Mouse (Mus musculus) spleen, adult 2 months (tissue): ENCODE data around the gene Cd200r4. TPM values are rescaled to one million over a fixed set of nuclear protein-coding genes. Genes with fewer than 3 reads are reported as not detected.
"Not testable (repeated sequence)": the region's sequence is repeated elsewhere in the genome, so short reads cannot be mapped to it uniquely, and the experiment has no call there.

ENCODE experiments used
- DNase-seq, 2 experiments: peaks; one replicate each; pipeline versions ENCODE4 v3.0.0 to v3.0.0-alpha.2; 2012 to 2021; ENCODE audit warnings: low spot score in 2 of 2, low read depth in 1 of 2
- H3K27ac ChIP-seq: fragments of 200-500 bp; 2 replicates; pipeline ENCODE4 v1.5.1; 2012; ENCODE audit warnings: low read length, inconsistent platforms; ENCODE audit not compliant: insufficient read depth
- H3K27me3 ChIP-seq: fragments of 200-500 bp; 2 replicates; pipeline ENCODE4 v1.6.1; 2012; ENCODE audit warnings: mild to moderate bottlenecking, moderate library complexity, low read length, inconsistent platforms; ENCODE audit not compliant: control insufficient read depth, insufficient read depth
- H3K36me3 ChIP-seq: fragments of 200-500 bp; 2 replicates; pipeline ENCODE4 v1.6.1; 2012; ENCODE audit warnings: mild to moderate bottlenecking, low read length, inconsistent platforms; ENCODE audit not compliant: control insufficient read depth, insufficient read depth
- H3K4me1 ChIP-seq: fragments of 200-500 bp; 2 replicates; pipeline ENCODE4 v1.6.1; 2011; ENCODE audit warnings: inconsistent platforms; ENCODE audit not compliant: control insufficient read depth, insufficient read depth, insufficient read length
- H3K4me3 ChIP-seq: fragments of 200-500 bp; 2 replicates; pipeline ENCODE4 v1.5.1; 2011; ENCODE audit warnings: mild to moderate bottlenecking, inconsistent platforms; ENCODE audit not compliant: insufficient read depth, insufficient read length; ENCODE audit errors: extremely low read depth
- CTCF ChIP-seq: fragments of 200-500 bp; IDR thresholded peaks from 2 replicates; pipeline ENCODE4 v1.5.1; 2011; ENCODE audit warnings: mild to moderate bottlenecking, inconsistent platforms; ENCODE audit not compliant: insufficient read depth, insufficient read length, insufficient replicate concordance; ENCODE audit errors: extremely low read depth
- POLR2A ChIP-seq: fragments of 200-500 bp; IDR thresholded peaks from 2 replicates; pipeline ENCODE4 v1.6.1; 2011; ENCODE audit warnings: low read depth, low read length, inconsistent platforms
- WGBS: fragments of 180-500 bp; shearing (Covaris S2); methylation state at CpG from one replicate; pipeline ENCODE4 v1.1.7; 2018; 5-methylcytosine and 5-hydroxymethylcytosine counted together
- polyA plus RNA-seq: library from polyadenylated mRNA; depleted of rRNA; stranded (reverse); fragments of >200 nt; gene quantifications from 2 replicates; pipeline ENCODE4 v1.2.3, GENCODE M21; 2012

Cd200r4 gene
- polyA plus RNA-seq, 1 experiment: 1.2 TPM

GRCm38 (mm10) chr16:44805976-44806375 lies 5.6 kb upstream of the Cd200r4 start:
- TF ChIP-seq CTCF: no peak
- no peak for TF ChIP-seq POLR2A
- H3K4me1 ChIP-seq: no peaks in the 10 kb centered on the region
- no peaks in the 10 kb centered on the region for H3K36me3 ChIP-seq
- H3K27me3 ChIP-seq: no peaks in the 10 kb centered on the region
- no peak overlapping the region for H3K27ac ChIP-seq
- DNase-seq: no peak
- H3K4me3 ChIP-seq: no peak overlapping the region

- DNase-seq, H3K27me3 ChIP-seq, H3K4me3 ChIP-seq, H3K36me3 ChIP-seq, H3K4me1 ChIP-seq, H3K27ac ChIP-seq: not testable (repeated sequence)
- WGBS: 88% methylated on average over 4 of the region's 4 CpGs
Measured at GRCm38 (mm10) chr16:44810223-44810622, 1.3 kb upstream of the Cd200r4 start.

GRCm38 (mm10) chr16:44812468-44813065 lies 1.0 kb downstream of the Cd200r4 start:
- no peak overlapping the region for H3K4me3 ChIP-seq
- H3K36me3 ChIP-seq: no peaks in the 10 kb centered on the region
- 67% methylated on average over 6 of the region's 6 CpGs for WGBS
- H3K27me3 ChIP-seq: no peaks in the 10 kb centered on the region
- DNase-seq: no peak
- H3K4me1 ChIP-seq: peaks cover 3% of the 10 kb centered on the region; the same call in 1 of the 2 replicates
- H3K27ac ChIP-seq: no peak overlapping the region
- TF ChIP-seq CTCF (no peak), POLR2A (no peak)

GRCm38 (mm10) chr16:44818010-44818409 lies 6.5 kb downstream of the Cd200r4 start:
- Histone ChIP-seq H3K27ac (no peak overlapping the region), H3K4me1 (0 out of 2 replicates have a peak, but pooled peaks cover under 1% of the 10 kb centered on the region), H3K4me3 (no peak overlapping the region), H3K27me3 (no peaks in the 10 kb centered on the region), H3K36me3 (no peaks in the 10 kb centered on the region)
- WGBS: 70% methylated on average over 1 of the region's 1 CpGs
- no peak for DNase-seq
- no peak for TF ChIP-seq CTCF
- TF ChIP-seq POLR2A: no peak

- no peak for DNase-seq
- no peaks in the 10 kb centered on the region for H3K4me1 ChIP-seq
- 62% methylated on average over 4 of the region's 4 CpGs for WGBS
- H3K36me3 ChIP-seq: no peaks in the 10 kb centered on the region
- H3K27ac ChIP-seq: no peak overlapping the region
- no peak overlapping the region for H3K4me3 ChIP-seq
- TF ChIP-seq POLR2A: no peak
- no peak for TF ChIP-seq CTCF
- no peaks in the 10 kb centered on the region for H3K27me3 ChIP-seq
Measured at GRCm38 (mm10) chr16:44820545-44820944, 9.0 kb downstream of the Cd200r4 start.

- 68% methylated on average over 3 of the region's 3 CpGs for WGBS
- H3K4me3 ChIP-seq: no peak overlapping the region
- no peaks in the 10 kb centered on the region for H3K36me3 ChIP-seq
- no peak for TF ChIP-seq POLR2A
- TF ChIP-seq CTCF: no peak
- DNase-seq: no peak
- no peaks in the 10 kb centered on the region for H3K27me3 ChIP-seq
- no peak overlapping the region for H3K27ac ChIP-seq
- no peaks in the 10 kb centered on the region for H3K4me1 ChIP-seq
Measured at GRCm38 (mm10) chr16:44832286-44832685, 20.8 kb downstream of the Cd200r4 start.

GRCm38 (mm10) chr16:44833189-44833588 lies 21.7 kb downstream of the Cd200r4 start:
- H3K4me1 ChIP-seq, H3K36me3 ChIP-seq, DNase-seq, H3K27ac ChIP-seq, H3K27me3 ChIP-seq, H3K4me3 ChIP-seq: not testable (repeated sequence)
- 69% methylated on average over 2 of the region's 2 CpGs for WGBS

- no peak within 1 kb of the TSS for H3K4me3 ChIP-seq
- no peaks in the 10 kb centered on the region for H3K4me1 ChIP-seq
- no peaks in the 10 kb centered on the region for H3K27me3 ChIP-seq
- TF ChIP-seq POLR2A (no peak), CTCF (no peak)
- H3K36me3 ChIP-seq: no peaks in the 10 kb centered on the region
- DNase-seq: no peak
- WGBS: 81% methylated on average over 2 of the region's 2 CpGs
- H3K27ac ChIP-seq: no peak within 1 kb of the TSS
Measured at GRCm38 (mm10) chr16:44866797-44867196, 55.3 kb downstream of the Cd200r4 start, which contains the start of gene Cd200r2. Gene Cd200r2 (plus strand): TSS chr16:44867097.
